Mouse (Mus musculus) ES-CJ7 (cell line): ENCODE data around the gene Ppp2r5b.

Experiments used
- DNase-seq: peaks from one replicate; pipeline ENCODE4 v3.0.0; 2011; ENCODE audit warnings: low read depth, low spot score

Ppp2r5b gene

DNA sequence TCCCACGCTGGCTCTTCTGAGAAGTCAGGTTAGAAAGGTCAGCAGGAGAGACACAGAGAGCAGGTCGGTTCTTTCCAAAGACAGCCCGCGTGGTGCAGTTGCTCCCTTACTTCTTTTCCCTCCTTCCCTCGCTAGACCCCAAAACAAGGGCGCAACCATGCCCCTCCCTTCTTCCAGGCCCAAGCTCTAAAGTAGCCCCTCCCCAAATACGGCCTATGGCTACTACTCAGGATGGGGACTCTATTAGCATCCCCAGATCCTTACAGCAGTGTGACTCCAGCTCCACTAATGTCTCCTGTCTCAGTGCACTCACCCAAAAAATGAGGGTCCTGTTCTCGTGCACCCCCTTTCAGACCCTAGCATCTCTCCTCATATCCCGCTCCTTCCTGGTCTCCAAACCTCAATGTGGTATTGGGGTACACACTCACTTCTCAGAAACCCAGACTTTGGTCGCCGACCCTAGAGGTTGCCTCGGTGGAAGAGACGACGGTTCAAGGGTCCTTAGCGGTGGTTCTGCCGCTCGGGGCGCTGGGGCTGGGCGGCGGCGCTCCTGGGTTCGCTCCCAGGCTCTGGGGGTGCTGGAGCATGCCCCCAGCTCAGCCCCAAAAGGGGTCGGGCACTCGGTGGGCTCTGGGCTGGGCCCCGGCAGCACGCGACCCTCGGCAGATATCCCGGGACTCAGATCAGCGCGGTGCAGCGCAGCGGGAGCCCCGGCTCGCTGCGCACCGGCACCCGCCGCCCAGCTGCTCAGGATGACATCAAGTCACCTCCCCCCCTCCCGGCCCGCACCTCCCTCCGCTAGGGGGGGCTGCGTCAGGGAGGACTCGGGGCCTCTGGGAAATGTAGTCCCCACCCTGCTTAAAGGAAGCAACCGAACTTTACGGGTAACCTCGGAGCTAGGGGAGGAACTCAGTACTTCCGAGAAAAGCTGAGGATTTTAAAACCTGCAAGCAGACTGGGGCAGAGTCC is at the start of gene Ppp2r5b:
Gene Ppp2r5b, minus strand, starts transcription at position 789 of the 969 bp plus-strand sequence.
- DNase-seq, result peak; percentile 86

DNA sequence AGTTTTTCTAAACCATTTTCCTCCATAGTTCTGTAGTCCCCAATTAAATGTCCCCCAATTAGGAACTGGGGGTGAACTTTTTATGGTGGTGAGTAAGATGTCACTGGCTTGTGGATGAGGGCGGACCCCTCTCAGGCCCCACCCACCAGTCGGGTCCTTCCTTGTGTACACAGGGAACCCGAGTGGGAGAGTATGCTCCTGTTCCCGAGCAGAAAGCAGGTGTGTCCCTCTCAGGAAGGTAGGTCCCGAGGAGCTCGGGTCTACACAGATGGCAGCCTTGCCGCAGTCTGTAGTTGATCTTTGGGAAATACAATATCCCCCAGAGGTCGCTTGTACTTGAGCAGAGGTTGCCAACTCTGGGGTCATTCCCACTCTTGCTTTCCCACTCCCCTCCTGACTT is 49.6 kb upstream of the Ppp2r5b start:
- no peak for DNase-seq

DNA sequence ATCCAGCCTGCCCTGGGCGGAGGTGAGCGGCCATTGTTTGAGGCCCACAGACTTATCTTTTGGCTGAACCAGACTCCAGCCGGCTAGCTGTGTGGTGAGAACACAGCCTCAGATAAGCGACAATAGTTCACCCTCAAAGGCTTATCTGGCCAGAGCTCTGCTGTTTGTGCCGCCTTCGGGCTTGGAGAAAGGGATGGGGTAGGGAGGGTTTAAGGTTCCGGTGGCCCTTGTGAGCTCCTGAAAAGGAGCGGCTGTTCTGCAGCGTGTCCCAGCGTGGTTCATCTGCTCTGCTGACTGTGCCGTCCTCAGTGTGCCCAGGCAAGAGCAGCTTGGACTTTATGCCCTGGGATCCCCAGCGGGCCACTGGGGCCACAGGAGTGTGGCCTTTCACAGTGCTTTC is 48.8 kb upstream of the Ppp2r5b start:
- no peak for DNase-seq

DNA sequence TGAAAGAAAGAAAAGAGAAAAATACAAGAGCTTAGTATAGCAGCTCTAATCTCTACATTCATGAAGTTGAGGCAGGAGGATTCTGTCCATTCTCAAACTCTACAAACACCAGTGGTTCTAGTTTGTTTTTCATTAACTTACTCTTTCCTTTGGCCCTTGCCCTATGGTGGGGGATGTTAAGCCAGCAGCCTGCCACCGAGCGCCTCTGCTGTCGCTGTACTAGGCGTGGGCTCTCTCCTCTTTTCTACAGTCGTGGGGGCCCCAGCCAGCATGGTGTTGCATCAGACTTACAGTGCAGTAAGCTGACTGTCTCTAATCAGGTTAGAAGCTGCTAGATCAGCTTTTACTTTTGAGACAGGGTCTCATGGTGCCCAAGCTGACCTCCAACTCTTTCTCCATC is 47.3 kb upstream of the Ppp2r5b start:
- no peak for DNase-seq

DNA sequence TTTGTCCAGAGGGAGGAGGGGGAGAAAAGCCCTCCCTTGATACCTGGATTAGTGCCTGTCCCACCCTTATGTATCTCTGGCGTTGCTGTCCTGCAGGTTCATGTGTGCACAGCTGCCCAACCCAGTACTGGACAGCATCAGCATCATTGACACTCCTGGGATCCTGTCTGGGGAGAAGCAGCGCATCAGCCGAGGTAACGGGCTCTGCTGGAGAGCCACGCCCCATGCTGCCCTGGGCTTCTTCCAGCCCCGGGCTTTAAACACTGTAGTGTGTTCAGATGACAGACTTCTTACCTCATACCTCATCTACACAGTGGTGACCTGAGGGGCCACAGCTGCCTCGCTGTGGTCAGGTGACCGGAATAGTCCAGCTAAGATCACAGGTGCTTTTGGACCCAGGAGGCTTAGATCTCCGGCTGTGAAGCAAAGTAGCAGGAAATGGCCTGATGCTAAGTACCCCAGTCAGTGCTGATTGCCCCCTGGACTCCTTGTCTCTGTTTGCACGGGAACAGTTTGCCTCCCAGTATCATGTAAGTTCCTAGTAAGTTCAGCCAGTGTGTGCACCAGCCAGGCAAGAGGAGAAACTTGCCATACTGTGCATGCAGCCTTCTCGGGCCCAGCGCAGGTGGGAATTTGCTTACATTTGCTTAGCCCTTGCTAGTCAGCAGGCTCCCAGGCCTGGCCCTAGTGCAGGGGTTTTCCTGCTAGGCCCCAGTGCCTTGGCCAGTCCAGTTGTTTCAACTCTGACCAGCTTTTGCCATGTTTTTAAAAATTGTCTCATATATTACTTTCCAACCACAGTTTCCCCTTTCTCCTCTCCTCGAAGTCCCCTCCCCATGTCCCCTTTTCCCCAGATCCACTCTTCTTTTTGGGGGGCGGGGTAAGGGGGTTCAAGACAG is 45.7 kb upstream of the Ppp2r5b start:
- DNase-seq, result no peak

- DNase-seq, result no peak
These were observed 44.9 kb upstream of the Ppp2r5b start for GRCm38 (mm10) chr19:6280554-6280953.

DNA sequence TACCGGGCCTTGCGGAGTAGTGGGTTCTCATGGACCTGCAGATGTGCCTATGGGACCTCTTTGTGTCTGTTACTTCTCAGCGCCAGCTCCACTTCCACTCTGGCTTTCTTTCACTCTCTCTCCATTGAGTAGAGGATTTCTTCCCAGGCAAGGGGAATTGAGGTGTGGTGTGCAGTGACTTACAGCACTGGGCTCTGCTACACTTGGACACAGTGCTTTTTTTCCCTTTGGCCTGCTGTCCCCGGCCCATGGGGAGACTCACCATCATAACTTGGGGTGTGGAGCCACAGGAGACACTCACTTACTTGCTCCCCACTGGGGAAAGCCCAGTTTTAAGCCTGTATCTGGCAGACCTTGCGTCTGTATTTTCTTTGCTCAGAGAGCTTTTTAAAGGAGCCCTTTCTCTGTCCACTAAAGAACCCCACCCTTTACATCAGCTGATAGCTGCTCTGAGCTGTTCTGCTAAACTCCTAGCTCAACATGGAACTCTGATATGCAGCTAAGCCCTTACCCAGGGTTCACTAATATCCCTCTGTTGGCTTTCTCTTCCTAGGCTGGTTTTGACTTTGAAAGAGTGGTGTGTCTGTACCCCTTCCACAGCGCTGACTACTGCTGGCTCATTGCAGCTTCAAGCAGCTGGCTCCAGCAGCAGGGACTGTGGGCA is 43.9 kb upstream of the Ppp2r5b start:
- DNase-seq, result no peak

- no peak for DNase-seq
These were observed 42.9 kb upstream of the Ppp2r5b start for GRCm38 (mm10) chr19:6278439-6279073.

DNA sequence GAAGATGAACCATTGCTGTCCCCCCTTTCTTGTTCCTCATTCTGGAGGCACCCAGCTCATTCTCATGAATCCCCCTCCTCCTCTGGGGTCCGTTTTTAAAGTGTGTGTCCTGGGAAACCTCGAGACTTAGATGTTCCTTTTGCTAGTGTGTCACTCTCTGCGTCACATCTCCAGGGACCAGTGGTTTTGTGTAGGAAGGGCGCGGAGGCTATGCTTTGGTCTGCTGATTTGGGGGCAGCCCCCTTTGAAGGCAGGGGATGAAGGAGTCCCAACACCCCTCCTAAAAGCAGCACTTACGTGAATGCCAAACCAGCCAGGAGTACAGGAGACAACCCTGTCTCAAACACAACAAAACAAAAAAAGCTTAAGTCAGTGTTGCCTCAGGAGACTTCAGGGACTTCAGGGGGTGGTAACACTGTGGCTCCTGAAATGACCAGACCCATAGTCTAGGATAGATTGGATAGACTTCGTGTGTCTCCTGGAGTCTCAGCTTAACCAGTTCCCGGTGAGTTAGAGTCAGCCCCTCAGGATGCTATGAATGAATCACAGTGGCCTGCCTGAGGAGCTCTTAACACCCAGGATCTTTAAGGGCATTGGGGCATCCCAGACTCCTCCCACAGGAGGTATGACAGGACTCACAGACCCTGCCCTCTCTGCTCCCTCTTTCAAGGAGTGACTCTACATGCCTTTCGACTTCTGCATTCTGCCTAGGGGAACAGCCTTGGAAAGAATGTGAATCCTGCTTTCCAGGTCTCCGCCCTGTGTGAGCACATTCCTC is 42.2 kb upstream of the Ppp2r5b start:
- DNase-seq, result peak; percentile 96

- peak; percentile 98 for DNase-seq
These were observed 41.1 kb upstream of the Ppp2r5b start, which contains the start of gene Ehd1 for GRCm38 (mm10) chr19:6276426-6277421. TSS of gene Ehd1 (plus strand) at chr19:6276725.

DNA sequence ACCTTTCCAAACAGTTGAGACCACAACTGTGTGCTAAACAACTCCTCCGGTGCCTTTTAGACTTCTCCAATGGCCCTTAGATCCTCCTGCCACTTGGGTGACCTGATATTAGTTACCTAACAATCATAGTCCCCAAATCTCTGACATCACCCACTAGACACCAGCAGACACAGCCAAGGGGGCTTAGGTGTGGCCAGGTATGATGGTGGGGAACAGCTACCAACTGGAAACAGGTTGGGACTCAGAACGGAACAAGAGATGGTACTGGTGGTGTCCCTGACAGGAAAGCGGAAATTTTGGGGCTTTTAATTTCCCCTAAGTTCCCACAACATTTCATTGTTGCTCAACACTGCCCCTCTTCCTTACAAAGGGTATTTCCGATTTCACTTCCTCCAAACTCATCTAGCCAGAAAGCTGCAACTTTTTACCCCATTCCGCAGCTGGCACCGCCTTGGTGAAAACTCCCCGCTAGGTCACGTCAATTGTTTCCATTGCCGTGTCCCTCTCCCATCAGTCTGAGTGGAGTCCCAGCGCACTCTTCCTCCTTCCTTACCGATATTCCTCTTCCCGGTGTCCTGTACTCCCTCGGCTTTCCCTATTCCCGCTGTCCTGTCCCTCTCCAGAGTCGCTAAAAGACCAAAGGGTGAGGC is 40.2 kb upstream of the Ppp2r5b start:
- no peak for DNase-seq

DNA sequence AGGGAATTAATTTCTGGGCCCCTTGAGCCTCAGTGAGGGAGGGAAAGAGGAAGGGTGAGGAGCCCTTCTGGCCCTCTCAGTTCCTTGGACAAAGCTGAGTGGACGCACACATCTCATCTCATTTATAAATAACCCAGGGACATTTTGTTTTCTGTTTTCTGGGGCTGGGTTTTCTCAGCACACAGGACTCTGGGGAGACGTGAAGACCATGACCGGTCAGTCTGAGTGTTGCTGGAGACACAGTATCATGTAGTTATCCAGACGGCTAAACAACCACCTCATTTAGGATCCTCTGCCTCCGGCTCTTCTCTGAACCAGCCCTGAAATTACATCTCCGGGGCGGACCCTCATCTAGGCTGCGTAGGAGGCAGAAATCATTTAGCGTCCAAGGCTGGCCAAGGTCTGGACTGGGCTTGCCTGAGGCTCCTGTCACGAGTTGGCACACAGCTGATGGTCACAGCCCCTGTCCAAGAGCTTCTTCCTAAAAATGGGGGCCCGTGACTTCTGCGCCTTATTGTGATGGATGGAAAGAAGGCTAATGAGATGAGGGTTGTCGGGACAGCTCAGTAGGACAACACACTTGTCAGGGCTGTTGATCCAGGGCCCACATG is 38.4 kb upstream of the Ppp2r5b start:
- DNase-seq, result no peak

- DNase-seq, result no peak
These were observed 37.9 kb upstream of the Ppp2r5b start for GRCm38 (mm10) chr19:6273592-6273991.

DNA sequence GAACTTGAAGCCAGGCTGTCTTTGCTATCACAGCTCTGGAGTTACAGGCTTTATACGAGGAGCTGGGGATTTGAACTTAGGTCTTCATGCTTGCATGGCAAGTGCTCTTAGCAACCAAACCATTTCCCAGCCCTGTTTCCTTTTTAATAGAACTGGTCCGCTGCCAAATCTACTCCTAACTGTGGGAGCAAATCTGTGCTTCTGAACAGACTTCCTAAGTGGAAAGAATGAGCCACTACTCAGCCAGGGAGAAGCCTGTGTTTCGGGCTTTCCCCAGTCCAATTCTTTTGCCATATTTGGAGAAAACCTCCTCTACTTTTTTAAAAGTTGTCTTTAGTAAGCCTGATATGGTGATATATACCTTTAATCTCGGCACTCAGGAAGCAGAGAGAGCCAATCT is 37.1 kb upstream of the Ppp2r5b start:
- no peak for DNase-seq

DNA sequence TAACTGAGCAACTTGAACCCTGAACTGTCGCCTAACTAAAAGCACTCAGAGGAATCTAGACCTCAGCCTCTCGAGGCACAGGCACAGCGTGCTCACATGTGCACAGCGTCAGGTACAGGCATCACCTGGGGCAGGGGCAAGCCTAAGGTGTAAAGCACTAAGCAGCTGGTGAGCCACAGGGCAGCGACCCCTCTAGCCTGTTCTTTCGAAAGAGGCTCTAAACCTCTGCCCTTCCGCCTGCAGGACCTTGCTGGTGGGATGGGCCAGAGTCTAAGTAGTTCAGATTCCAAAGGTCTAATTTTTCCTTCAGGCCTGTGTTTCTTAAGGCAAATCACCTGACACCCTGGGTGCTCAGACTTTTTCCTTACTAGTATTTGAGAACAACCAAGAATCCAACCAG is 36.4 kb upstream of the Ppp2r5b start:
- no peak for DNase-seq

GRCm38 (mm10) chr19:6271206-6271605 is 35.5 kb upstream of the Ppp2r5b start:
- no peak for DNase-seq

GRCm38 (mm10) chr19:6270661-6271060 is 35.0 kb upstream of the Ppp2r5b start:
- DNase-seq, result peak; percentile 39

DNA sequence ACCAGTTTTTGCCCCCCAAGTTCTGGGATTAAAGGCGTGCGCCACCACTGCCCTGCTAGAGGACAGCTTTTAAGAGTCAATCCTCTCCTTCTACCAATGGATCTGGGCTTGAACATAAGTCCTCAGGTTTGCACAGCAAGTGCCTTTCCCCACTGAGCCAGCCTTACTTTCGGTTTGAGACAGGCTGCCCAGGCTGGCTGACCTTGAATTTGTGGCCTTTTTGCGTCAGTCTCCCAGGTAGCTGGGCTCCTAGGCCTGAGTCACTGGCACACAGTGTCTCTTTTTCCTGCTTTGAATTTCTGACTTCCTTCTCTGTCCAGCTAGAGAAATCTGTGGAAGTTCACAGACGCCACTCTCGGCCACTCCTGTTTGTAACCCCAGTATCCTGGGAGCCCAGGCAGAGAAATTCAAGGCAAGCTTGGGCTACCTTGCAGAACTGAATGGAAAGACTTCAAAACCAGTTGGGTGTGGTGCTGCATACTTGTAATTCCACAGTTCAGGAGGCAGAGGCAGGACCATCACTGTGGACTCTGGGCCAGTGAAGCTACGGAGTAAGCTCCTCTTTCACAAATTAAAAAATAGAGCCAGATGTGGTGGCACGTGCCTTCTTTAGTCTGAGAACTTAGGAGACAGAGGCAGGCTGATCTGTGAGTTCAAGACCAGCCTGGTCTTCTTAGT is 34.3 kb upstream of the Ppp2r5b start:
- DNase-seq, result peak; percentile 90
